Mouse (Mus musculus) thymus, adult 2 months (tissue): ENCODE measurements around the gene Pou3f1.

Experiments used
- CTCF ChIP-seq: fragments of 200-500 bp; IDR thresholded peaks from 2 replicates; pipeline ENCODE4 v1.5.1; 2012; ENCODE audit warnings: mild to moderate bottlenecking, control low read depth, low read length, moderate library complexity, borderline replicate concordance; ENCODE audit not compliant: control insufficient read depth, poor library complexity, insufficient read depth; ENCODE audit errors: extremely low read depth
- POLR2A ChIP-seq: fragments of 200-500 bp; IDR thresholded peaks from 2 replicates; pipeline ENCODE4 v1.6.1; 2012; ENCODE audit warnings: mild to moderate bottlenecking, low read length, control low read depth, moderate library complexity; ENCODE audit not compliant: control insufficient read depth, poor library complexity, insufficient read depth; ENCODE audit errors: extremely low read depth

GRCm38 (mm10) chr4:124693135-124693894 lies 36.7 kb downstream of the Pou3f1 start, which contains the start of gene Utp11:
- TF ChIP-seq CTCF (peak; percentile 48; the same call in 1 of the 2 replicates), POLR2A (peak; percentile 56; the same call in 1 of the 2 replicates)
